Mouse (Mus musculus) cortical plate, adult 2 months (tissue): ENCODE data around the gene Bglap2.

Experiments
- CTCF ChIP-seq: fragments of 200-500 bp; IDR thresholded peaks from 2 replicates; pipeline ENCODE4 v1.5.1; 2011; ENCODE audit warnings: mild to moderate bottlenecking, control low read depth, low read length; ENCODE audit not compliant: insufficient read depth; ENCODE audit errors: extremely low read depth
- POLR2A ChIP-seq: fragments of 200-500 bp; IDR thresholded peaks from 2 replicates; pipeline ENCODE4 v1.6.1; 2011; ENCODE audit warnings: mild to moderate bottlenecking, low read length, control low read depth; ENCODE audit not compliant: insufficient read depth; ENCODE audit errors: extremely low read depth

DNA sequence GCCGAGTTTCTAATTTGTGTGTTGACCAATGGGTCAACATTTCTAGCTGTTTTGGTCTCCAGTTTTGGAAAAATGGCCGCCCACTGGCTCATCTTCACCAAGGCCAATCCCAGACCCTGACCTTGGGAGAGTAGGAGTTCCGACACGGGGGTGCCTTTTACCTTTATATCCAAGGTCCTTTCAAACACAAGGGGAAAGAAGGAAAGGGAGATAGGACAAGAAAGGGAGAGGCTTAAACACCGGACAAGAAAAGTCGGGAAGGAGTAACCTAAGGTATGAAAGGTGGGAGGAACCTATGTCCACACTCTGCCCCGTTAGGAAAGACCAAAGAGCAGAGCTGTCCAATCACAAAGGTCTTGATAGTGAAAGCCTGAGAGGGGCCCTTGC lies 32.1 kb upstream of the Bglap2 start:
- TF ChIP-seq CTCF = no peak
- TF ChIP-seq POLR2A = no peak
